Mouse (Mus musculus) small intestine, adult 2 months (tissue): ENCODE results near the gene Ubtf.

Experiments
- CTCF ChIP-seq: fragments of 200-500 bp; IDR thresholded peaks from 2 replicates; pipeline ENCODE4 v1.5.1; 2012; ENCODE audit warnings: low read depth, mild to moderate bottlenecking, control low read depth, inconsistent platforms, low read length, moderate library complexity, mixed read lengths; ENCODE audit not compliant: insufficient replicate concordance, insufficient read length; ENCODE audit errors: extremely low read depth
- POLR2A ChIP-seq: fragments of 200-500 bp; IDR thresholded peaks from 2 replicates; pipeline ENCODE4 v1.6.1; 2012; ENCODE audit warnings: low read depth, mild to moderate bottlenecking, control low read depth, inconsistent platforms, low read length, moderate library complexity

GRCm38 (mm10) chr11:102350981-102351523 lies 31.5 kb upstream of the Ubtf start:
- no peak for TF ChIP-seq POLR2A
- TF ChIP-seq CTCF: no peak
